Mouse (Mus musculus) small intestine, adult 2 months (tissue): ENCODE measurements around the gene Kdm6b.

Experiments used
- CTCF ChIP-seq: fragments of 200-500 bp; IDR thresholded peaks from 2 replicates; pipeline ENCODE4 v1.5.1; 2012; ENCODE audit warnings: low read depth, mild to moderate bottlenecking, control low read depth, inconsistent platforms, low read length, moderate library complexity, mixed read lengths; ENCODE audit not compliant: insufficient replicate concordance, insufficient read length; ENCODE audit errors: extremely low read depth
- POLR2A ChIP-seq: fragments of 200-500 bp; IDR thresholded peaks from 2 replicates; pipeline ENCODE4 v1.6.1; 2012; ENCODE audit warnings: low read depth, mild to moderate bottlenecking, control low read depth, inconsistent platforms, low read length, moderate library complexity

- peak; percentile 63; the same call in 1 of the 2 replicates for TF ChIP-seq CTCF
- no peak for TF ChIP-seq POLR2A
These were observed 18.6 kb upstream of the Kdm6b start for GRCm38 (mm10) chr11:69431829-69432639.
